Mouse (Mus musculus) heart, embryonic 16.5 days (tissue): ENCODE measurements around the gene Dpy19l1. TPM values are rescaled to one million over a fixed set of nuclear protein-coding genes. Genes with fewer than 3 reads are reported as not detected.
A peak's percentile ranks its signal among the peaks of the same experiment; 100 is the strongest.

Experiments used
- ATAC-seq: fragments of 200-750 bp; cut with Nextera tagmentation; replicated peaks from 2 replicates; pipeline ENCODE4 v1.8.0; 2017; ENCODE audit warnings: moderate number of reproducible peaks; ENCODE audit not compliant: insufficient read depth, low FRiP score; ENCODE audit errors: extremely low read depth
- H3K27ac ChIP-seq: fragments of 300-500 bp; sonication (generic); 2 replicates; pipeline ENCODE4 v1.5.1; 2014; ENCODE audit warnings: mild to moderate bottlenecking, low read length, control low read depth, moderate library complexity
- H3K27me3 ChIP-seq: fragments of 300-500 bp; sonication (generic); 2 replicates; pipeline ENCODE4 v1.6.1; 2014; ENCODE audit warnings: low read length, mixed read lengths; ENCODE audit not compliant: control insufficient read depth, insufficient read depth
- H3K36me3 ChIP-seq: fragments of 300-500 bp; sonication (generic); 2 replicates; pipeline ENCODE4 v1.6.1; 2014; ENCODE audit not compliant: control insufficient read depth, insufficient read depth
- H3K4me1 ChIP-seq: fragments of 300-500 bp; sonication (generic); 2 replicates; pipeline ENCODE4 v1.6.1; 2014; ENCODE audit warnings: low read length, mixed read lengths; ENCODE audit not compliant: control insufficient read depth, insufficient read depth
- H3K4me2 ChIP-seq: fragments of 300-500 bp; sonication (generic); 2 replicates; pipeline ENCODE4 v1.6.1; 2014; ENCODE audit warnings: low read depth, mild to moderate bottlenecking, control low read depth, low read length
- H3K4me3 ChIP-seq: fragments of 300-500 bp; sonication (generic); 2 replicates; pipeline ENCODE4 v1.5.1; 2014; ENCODE audit warnings: mild to moderate bottlenecking, control low read depth, low read length
- H3K9ac ChIP-seq: fragments of 300-500 bp; sonication (generic); 2 replicates; pipeline ENCODE4 v1.6.1; 2014; ENCODE audit warnings: low read length, control low read depth
- H3K9me3 ChIP-seq: fragments of 300-500 bp; sonication (generic); replicated peaks from 2 replicates; pipeline ENCODE4 v1.6.1; 2016; ENCODE audit warnings: low read length; ENCODE audit not compliant: control insufficient read depth
- WGBS: fragments of 180-500 bp; shearing (Covaris S2); extraction: QIAGEN DNeasy Blood & Tissue Kit; methylation state at CpG from one replicate; pipeline ENCODE4 v1.1.7; 2014; 5-methylcytosine and 5-hydroxymethylcytosine counted together
- polyA plus RNA-seq: library from polyadenylated mRNA; unstranded; fragments of >200 nt; fragmentation: Nextera tagmentation; extraction: Ambion mirVana; gene quantifications from 2 replicates; pipeline ENCODE4 v1.2.1, GENCODE M21; 2015

Gene Dpy19l1
- polyA plus RNA-seq, 1 experiment from 2014 or later, result 4.7 TPM

- Histone ChIP-seq H3K4me2 (no peak overlapping the region), H3K27ac (no peak overlapping the region), H3K27me3 (no peaks in the 10 kb centered on the region), H3K36me3 (no peaks in the 10 kb centered on the region), H3K4me3 (no peak overlapping the region), H3K9me3 (peaks cover 4% of the 10 kb centered on the region; the same call in 1 of the 2 replicates), H3K9ac (no peak overlapping the region), H3K4me1 (peaks cover 9% of the 10 kb centered on the region)
- no peak for ATAC-seq
These were observed 3.6 kb upstream of the Dpy19l1 start for GRCm38 (mm10) chr9:24506510-24506909.

GRCm38 (mm10) chr9:24505017-24505763, 2.2 kb upstream of the Dpy19l1 start:
- Histone ChIP-seq H3K4me2 (no peak overlapping the region), H3K9ac (no peak overlapping the region), H3K4me1 (peaks cover 14% of the 10 kb centered on the region), H3K9me3 (peaks cover 4% of the 10 kb centered on the region; the same call in 1 of the 2 replicates), H3K4me3 (no peak overlapping the region), H3K27ac (no peak overlapping the region), H3K36me3 (no peaks in the 10 kb centered on the region), H3K27me3 (no peaks in the 10 kb centered on the region)
- ATAC-seq, result no peak
- WGBS, result 62% methylated on average over 5 of the region's 5 CpGs

GRCm38 (mm10) chr9:24504381-24504780, 1.4 kb upstream of the Dpy19l1 start:
- Histone ChIP-seq H3K9me3 (peaks cover 4% of the 10 kb centered on the region; the same call in 1 of the 2 replicates), H3K9ac (no peak overlapping the region), H3K4me2 (no peak overlapping the region), H3K36me3 (no peaks in the 10 kb centered on the region), H3K27me3 (no peaks in the 10 kb centered on the region), H3K4me3 (no peak overlapping the region), H3K27ac (no peak overlapping the region), H3K4me1 (peaks cover 17% of the 10 kb centered on the region)
- no peak for ATAC-seq
- WGBS, result 76% methylated on average over 2 of the region's 2 CpGs

DNA sequence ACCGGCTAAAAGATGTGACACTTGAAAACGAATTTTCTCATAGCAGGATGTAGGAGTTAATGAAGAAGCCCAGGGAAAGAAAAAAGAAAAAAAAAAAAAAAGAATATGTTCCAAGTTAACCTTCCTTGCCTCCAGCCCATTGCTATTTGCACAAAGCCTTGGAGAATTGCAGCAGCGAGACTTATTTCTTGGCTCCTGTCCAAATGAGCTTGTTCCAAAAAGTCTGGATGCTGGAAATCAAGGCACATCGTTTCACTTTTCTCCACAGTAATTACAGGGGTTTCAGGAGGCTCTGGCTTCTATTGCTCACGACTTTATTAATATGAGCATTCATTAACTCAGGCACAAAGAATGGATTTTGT, 899 bp upstream of the Dpy19l1 start:
- Histone ChIP-seq H3K27me3 (no peaks in the 10 kb centered on the region), H3K4me2 (peak overlapping the region; percentile 78), H3K4me3 (peak overlapping the region; percentile 90), H3K9ac (peak overlapping the region; percentile 74), H3K27ac (peak overlapping the region; percentile 83), H3K4me1 (peaks cover 17% of the 10 kb centered on the region), H3K36me3 (no peaks in the 10 kb centered on the region), H3K9me3 (peaks cover 4% of the 10 kb centered on the region; the same call in 1 of the 2 replicates)
- no peak for ATAC-seq
- 8% methylated on average over 5 of the region's 5 CpGs for WGBS

DNA sequence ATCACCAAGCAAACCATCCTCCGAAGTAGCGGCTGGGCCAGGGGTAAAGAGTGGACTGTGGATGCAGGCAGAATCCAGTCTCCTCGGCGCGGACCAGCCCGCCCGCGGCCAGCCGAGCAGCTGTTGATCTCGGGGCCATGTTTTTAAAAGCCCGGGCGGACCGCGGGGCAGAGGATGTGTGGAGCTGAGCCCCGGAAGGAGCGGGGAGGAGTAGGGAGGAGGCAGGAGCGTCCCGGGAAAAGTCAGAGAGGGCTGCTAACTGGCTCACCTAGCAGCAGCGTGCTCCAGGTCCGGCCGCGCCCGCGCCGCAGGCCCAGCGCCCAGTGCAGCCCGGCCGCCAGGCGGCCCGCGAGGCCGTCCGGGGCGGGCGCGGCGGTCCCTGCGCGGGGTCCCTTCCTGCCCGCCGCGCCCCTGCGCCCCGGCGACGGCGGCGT, 352 bp downstream of the Dpy19l1 start:
- Histone ChIP-seq H3K4me1 (peaks cover 17% of the 10 kb centered on the region), H3K27ac (peak overlapping the region; percentile 93), H3K27me3 (no peaks in the 10 kb centered on the region), H3K9me3 (no peaks in the 10 kb centered on the region), H3K9ac (peak overlapping the region; percentile 90), H3K4me2 (peak overlapping the region; percentile 85), H3K4me3 (peak overlapping the region; percentile 90), H3K36me3 (no peaks in the 10 kb centered on the region)
- WGBS, result under 1% methylated on average over 48 of the region's 48 CpGs
- peak; percentile 82 for ATAC-seq

- Histone ChIP-seq H3K27me3 (no peaks in the 10 kb centered on the region), H3K4me3 (peak overlapping the region; percentile 90), H3K36me3 (no peaks in the 10 kb centered on the region), H3K4me2 (peak overlapping the region; percentile 85), H3K27ac (no peak overlapping the region), H3K9me3 (no peaks in the 10 kb centered on the region), H3K9ac (peak overlapping the region; percentile 90), H3K4me1 (peaks cover 17% of the 10 kb centered on the region)
- ATAC-seq, result no peak
- 63% methylated on average over 2 of the region's 2 CpGs for WGBS
These were observed 1.3 kb downstream of the Dpy19l1 start for GRCm38 (mm10) chr9:24501618-24502017.

GRCm38 (mm10) chr9:24496226-24496625, 6.7 kb downstream of the Dpy19l1 start:
- WGBS, result 93% methylated on average over 2 of the region's 2 CpGs
- no peaks in the 10 kb centered on the region for H3K27me3 ChIP-seq
- H3K36me3 ChIP-seq, result no peaks in the 10 kb centered on the region
- H3K4me1 ChIP-seq, result peaks cover 10% of the 10 kb centered on the region
- H3K4me2 ChIP-seq, result no peak overlapping the region
- H3K9ac ChIP-seq, result no peak overlapping the region
- H3K4me3 ChIP-seq, result no peak overlapping the region
- ATAC-seq, result no peak
- H3K9me3 ChIP-seq, result no peaks in the 10 kb centered on the region
- no peak overlapping the region for H3K27ac ChIP-seq

DNA sequence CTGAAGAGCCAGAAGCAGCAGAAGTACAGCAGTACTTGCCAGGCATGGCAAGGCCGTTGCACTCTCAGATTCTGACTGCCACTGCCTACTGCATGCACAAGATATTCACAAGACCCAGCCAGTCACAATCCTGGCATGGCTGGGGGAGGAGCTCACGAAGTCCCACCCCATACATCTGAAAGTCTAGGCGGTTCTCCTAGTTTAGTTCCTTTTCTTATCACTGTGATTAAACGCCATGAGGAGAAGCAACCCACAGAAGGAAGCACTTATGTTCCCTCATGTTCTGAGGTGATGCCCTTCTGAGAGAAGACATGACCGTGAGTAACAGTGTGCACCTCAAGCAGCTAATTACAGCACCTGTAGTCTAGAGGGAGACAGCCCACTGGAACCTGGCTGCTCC, 12.4 kb downstream of the Dpy19l1 start:
- no peak for ATAC-seq
- Histone ChIP-seq H3K4me1 (peaks cover 9% of the 10 kb centered on the region), H3K27me3 (no peaks in the 10 kb centered on the region), H3K4me3 (no peak overlapping the region), H3K9ac (no peak overlapping the region), H3K4me2 (no peak overlapping the region), H3K9me3 (no peaks in the 10 kb centered on the region), H3K27ac (no peak overlapping the region), H3K36me3 (no peaks in the 10 kb centered on the region)
- 68% methylated on average over 5 of the region's 5 CpGs for WGBS

GRCm38 (mm10) chr9:24488425-24489104, 14.4 kb downstream of the Dpy19l1 start:
- 82% methylated on average over 6 of the region's 6 CpGs for WGBS

More at GRCm38 (mm10) chr9:24488425-24489104, 14.4 kb downstream of the Dpy19l1 start:
- H3K9ac ChIP-seq, result no peak overlapping the region
- H3K27ac ChIP-seq, result no peak overlapping the region
- no peaks in the 10 kb centered on the region for H3K9me3 ChIP-seq
- H3K36me3 ChIP-seq, result no peaks in the 10 kb centered on the region
- H3K4me2 ChIP-seq, result no peak overlapping the region
- peaks cover 8% of the 10 kb centered on the region for H3K4me1 ChIP-seq
- no peak for ATAC-seq
- H3K4me3 ChIP-seq, result no peak overlapping the region
- no peaks in the 10 kb centered on the region for H3K27me3 ChIP-seq
